Mouse (Mus musculus) cortical plate, adult 2 months (tissue): Measurements from ENCODE around the gene E130208F15Rik. TPM values are rescaled to one million over a fixed set of nuclear protein-coding genes. Genes with fewer than 3 reads are reported as not detected.

ENCODE experiments used
- H3K27ac ChIP-seq: fragments of 200-500 bp; 2 replicates; pipeline ENCODE4 v1.5.1; 2012; ENCODE audit warnings: low read length, control low read depth, inconsistent platforms; ENCODE audit not compliant: insufficient read depth
- H3K4me1 ChIP-seq: fragments of 200-500 bp; 2 replicates; pipeline ENCODE4 v1.6.1; 2011; ENCODE audit warnings: low read length; ENCODE audit not compliant: control insufficient read depth, insufficient read depth
- H3K4me3 ChIP-seq: fragments of 200-500 bp; 2 replicates; pipeline ENCODE4 v1.5.1; 2011; ENCODE audit warnings: mild to moderate bottlenecking, low read length, control low read depth; ENCODE audit not compliant: insufficient read depth
- CTCF ChIP-seq: fragments of 200-500 bp; IDR thresholded peaks from 2 replicates; pipeline ENCODE4 v1.5.1; 2011; ENCODE audit warnings: mild to moderate bottlenecking, control low read depth, low read length; ENCODE audit not compliant: insufficient read depth; ENCODE audit errors: extremely low read depth
- POLR2A ChIP-seq: fragments of 200-500 bp; IDR thresholded peaks from 2 replicates; pipeline ENCODE4 v1.6.1; 2011; ENCODE audit warnings: mild to moderate bottlenecking, low read length, control low read depth; ENCODE audit not compliant: insufficient read depth; ENCODE audit errors: extremely low read depth
- polyA plus RNA-seq: library from polyadenylated mRNA; depleted of rRNA; stranded (reverse); fragments of >200 nt; gene quantifications from 2 replicates; pipeline ENCODE4 v1.2.3, GENCODE M21; 2012

The E130208F15Rik gene
- polyA plus RNA-seq, 1 experiment = 0.35 TPM

- H3K4me3 ChIP-seq = peak overlapping the region; percentile 34; the same call in 1 of the 2 replicates
- peaks cover 5% of the 10 kb centered on the region for H3K4me1 ChIP-seq
- no peak overlapping the region for H3K27ac ChIP-seq
- TF ChIP-seq POLR2A (no peak), CTCF (no peak)
These were observed 11.2 kb downstream of the E130208F15Rik start for GRCm38 (mm10) chr7:30332622-30333259.

- Histone ChIP-seq H3K27ac (peak overlapping the region; percentile 47; the same call in 1 of the 2 replicates), H3K4me1 (peaks cover 5% of the 10 kb centered on the region), H3K4me3 (no peak overlapping the region)
- no peak for TF ChIP-seq CTCF
- no peak for TF ChIP-seq POLR2A
These were observed 11.9 kb downstream of the E130208F15Rik start for GRCm38 (mm10) chr7:30333436-30333835.

GRCm38 (mm10) chr7:30334563-30334962 lies 13.0 kb downstream of the E130208F15Rik start:
- Histone ChIP-seq H3K4me1 (peaks cover 5% of the 10 kb centered on the region), H3K4me3 (no peak overlapping the region), H3K27ac (no peak overlapping the region)
- no peak for TF ChIP-seq POLR2A
- TF ChIP-seq CTCF = no peak

GRCm38 (mm10) chr7:30335688-30336087 lies 14.1 kb downstream of the E130208F15Rik start:
- no peak for TF ChIP-seq CTCF
- no peak for TF ChIP-seq POLR2A
- H3K4me1 ChIP-seq = peaks cover 5% of the 10 kb centered on the region
- H3K27ac ChIP-seq = no peak overlapping the region
- H3K4me3 ChIP-seq = no peak overlapping the region

- Histone ChIP-seq H3K4me1 (peaks cover 5% of the 10 kb centered on the region), H3K4me3 (no peak overlapping the region), H3K27ac (no peak overlapping the region)
- TF ChIP-seq CTCF (peak; percentile 96), POLR2A (no peak)
These were observed 14.8 kb downstream of the E130208F15Rik start for GRCm38 (mm10) chr7:30336384-30336783.

GRCm38 (mm10) chr7:30339432-30340109 lies 18.0 kb downstream of the E130208F15Rik start:
- Histone ChIP-seq H3K27ac (no peak overlapping the region), H3K4me3 (no peak overlapping the region), H3K4me1 (no peaks in the 10 kb centered on the region)
- TF ChIP-seq POLR2A (no peak), CTCF (no peak)

- Histone ChIP-seq H3K4me1 (peaks cover 6% of the 10 kb centered on the region; the same call in 1 of the 2 replicates), H3K4me3 (no peak overlapping the region), H3K27ac (no peak overlapping the region)
- TF ChIP-seq POLR2A (no peak), CTCF (no peak)
These were observed 25.3 kb downstream of the E130208F15Rik start for GRCm38 (mm10) chr7:30346635-30347379.

GRCm38 (mm10) chr7:30347828-30348227 lies 26.3 kb downstream of the E130208F15Rik start:
- TF ChIP-seq POLR2A (no peak), CTCF (peak; percentile 56; the same call in 1 of the 2 replicates)
- H3K4me3 ChIP-seq = no peak overlapping the region

GRCm38 (mm10) chr7:30353279-30353822 lies 31.8 kb downstream of the E130208F15Rik start:
- no peak overlapping the region for H3K27ac ChIP-seq
- TF ChIP-seq POLR2A = no peak
- peak; percentile 81 for TF ChIP-seq CTCF

More at GRCm38 (mm10) chr7:30347828-30348227, 26.3 kb downstream of the E130208F15Rik start:
- peaks cover 6% of the 10 kb centered on the region; the same call in 1 of the 2 replicates for H3K4me1 ChIP-seq
- no peak overlapping the region for H3K27ac ChIP-seq

GRCm38 (mm10) chr7:30354059-30354458 lies 32.5 kb downstream of the E130208F15Rik start:
- no peaks in the 10 kb centered on the region for H3K4me1 ChIP-seq
- TF ChIP-seq POLR2A (no peak), CTCF (no peak)
- H3K4me3 ChIP-seq = no peak overlapping the region
- no peak overlapping the region for H3K27ac ChIP-seq

More at GRCm38 (mm10) chr7:30353279-30353822, 31.8 kb downstream of the E130208F15Rik start:
- Histone ChIP-seq H3K4me1 (peaks cover 4% of the 10 kb centered on the region; the same call in 1 of the 2 replicates), H3K4me3 (no peak overlapping the region)
